Mouse (Mus musculus) embryonic facial prominence, embryonic 14.5 days (tissue): ENCODE measurements at regions not wholly inside any gene's neighbourhood (a gene's known extent, or its start where the extent isn't known, plus 50 kb on each side); places are given as distances from the start of the nearest gene placed in this dataset.
"Not testable (repeated sequence)": the region's sequence is repeated elsewhere in the genome, so short reads cannot be mapped to it uniquely, and the experiment has no call there.

Experiments
- ATAC-seq: fragments of 200-750 bp; cut with Nextera tagmentation; 2 replicates; pipeline ENCODE4 v1.8.0; 2017; ENCODE audit warnings: low read depth, moderate number of reproducible peaks, moderate TSS enrichment
- DNase-seq: peaks from one replicate; pipeline ENCODE4 v3.0.0-alpha.2; 2015; ENCODE audit warnings: low spot score
- H3K27ac ChIP-seq: fragments of 300-500 bp; sonication (generic); replicated peaks from 2 replicates; pipeline ENCODE4 v1.5.1; 2014; ENCODE audit warnings: low read depth, mild to moderate bottlenecking, low read length, moderate library complexity
- H3K27me3 ChIP-seq: fragments of 300-500 bp; sonication (generic); replicated peaks from 2 replicates; pipeline ENCODE4 v1.6.1; 2014; ENCODE audit warnings: low read length; ENCODE audit not compliant: control insufficient read depth, insufficient read depth
- H3K36me3 ChIP-seq: fragments of 300-500 bp; sonication (generic); 2 replicates; pipeline ENCODE4 v1.6.1; 2014; ENCODE audit warnings: low read length, mixed read lengths; ENCODE audit not compliant: control insufficient read depth, insufficient read depth
- H3K4me1 ChIP-seq: fragments of 300-500 bp; sonication (generic); 2 replicates; pipeline ENCODE4 v1.6.1; 2014; ENCODE audit warnings: antibody characterized with exemption, low read length; ENCODE audit not compliant: control insufficient read depth, insufficient read depth
- H3K4me2 ChIP-seq: fragments of 300-500 bp; sonication (generic); 2 replicates; pipeline ENCODE4 v1.6.1; 2014; ENCODE audit warnings: low read depth, mild to moderate bottlenecking, low read length, moderate library complexity, mixed read lengths
- H3K4me3 ChIP-seq: fragments of 300-500 bp; sonication (generic); 2 replicates; pipeline ENCODE4 v1.5.1; 2014; ENCODE audit warnings: low read depth, mild to moderate bottlenecking, low read length
- H3K9ac ChIP-seq: fragments of 300-500 bp; sonication (generic); 2 replicates; pipeline ENCODE4 v1.6.1; 2014; ENCODE audit warnings: low read depth, mild to moderate bottlenecking, low read length, moderate library complexity, mixed read lengths
- H3K9me3 ChIP-seq: fragments of 300-500 bp; sonication (generic); 2 replicates; pipeline ENCODE4 v1.6.1; 2016; ENCODE audit warnings: low read length; ENCODE audit not compliant: control insufficient read depth
- WGBS: fragments of 180-500 bp; shearing (Covaris S2); extraction: QIAGEN DNeasy Blood & Tissue Kit; methylation state at CpG from one replicate; pipeline ENCODE4 v1.1.7; 2014; 5-methylcytosine and 5-hydroxymethylcytosine counted together

GRCm38 (mm10) chr10:14977268-14978000, 259.4 kb upstream of the Gje1 start:
- DNase-seq: peak; percentile 15
- Histone ChIP-seq H3K4me2 (no peak overlapping the region), H3K4me1 (no peaks in the 10 kb centered on the region), H3K36me3 (no peaks in the 10 kb centered on the region), H3K4me3 (no peak overlapping the region), H3K27me3 (no peaks in the 10 kb centered on the region), H3K9me3 (no peaks in the 10 kb centered on the region), H3K9ac (no peak overlapping the region), H3K27ac (0 out of 2 replicates have a peak overlapping the region, but pooled peaks have one; percentile 11)
- 16% methylated on average over 2 of the region's 2 CpGs for WGBS
- ATAC-seq: peak; percentile 48; the same call in 1 of the 2 replicates

- DNase-seq: no peak
- Histone ChIP-seq H3K27me3 (no peaks in the 10 kb centered on the region), H3K4me3 (no peak overlapping the region), H3K36me3 (no peaks in the 10 kb centered on the region), H3K4me1 (no peaks in the 10 kb centered on the region), H3K27ac (no peak overlapping the region), H3K9me3 (no peaks in the 10 kb centered on the region), H3K9ac (no peak overlapping the region), H3K4me2 (no peak overlapping the region)
- ATAC-seq: no peak
Observed at GRCm38 (mm10) chr10:14969726-14970125, 251.7 kb upstream of the Gje1 start.

GRCm38 (mm10) chr10:14967645-14968044, 249.6 kb upstream of the Gje1 start:
- WGBS: 50% methylated on average over 1 of the region's 1 CpGs

GRCm38 (mm10) chr10:14966771-14967170, 248.8 kb upstream of the Gje1 start:
- not testable (repeated sequence) for H3K4me1 ChIP-seq, H3K27ac ChIP-seq, ATAC-seq, H3K4me3 ChIP-seq, H3K4me2 ChIP-seq, H3K27me3 ChIP-seq, H3K36me3 ChIP-seq, DNase-seq, H3K9me3 ChIP-seq, H3K9ac ChIP-seq
- WGBS: 69% methylated on average over 3 of the region's 3 CpGs

More at GRCm38 (mm10) chr10:14967645-14968044, 249.6 kb upstream of the Gje1 start:
- no peak for DNase-seq
- no peak overlapping the region for H3K4me3 ChIP-seq
- no peak for ATAC-seq
- no peaks in the 10 kb centered on the region for H3K4me1 ChIP-seq
- no peaks in the 10 kb centered on the region for H3K36me3 ChIP-seq
- no peaks in the 10 kb centered on the region for H3K9me3 ChIP-seq
- no peak overlapping the region for H3K4me2 ChIP-seq
- no peak overlapping the region for H3K27ac ChIP-seq
- H3K27me3 ChIP-seq: no peaks in the 10 kb centered on the region
- H3K9ac ChIP-seq: no peak overlapping the region

GRCm38 (mm10) chr10:14952899-14953478, 235.0 kb upstream of the Gje1 start:
- WGBS: 25% methylated on average over 1 of the region's 1 CpGs
- Histone ChIP-seq H3K27ac (no peak overlapping the region), H3K4me2 (no peak overlapping the region), H3K9ac (no peak overlapping the region), H3K36me3 (no peaks in the 10 kb centered on the region), H3K27me3 (no peaks in the 10 kb centered on the region), H3K4me1 (no peaks in the 10 kb centered on the region), H3K9me3 (no peaks in the 10 kb centered on the region), H3K4me3 (no peak overlapping the region)
- DNase-seq (peak; percentile 9), ATAC-seq (peak; percentile 86)

GRCm38 (mm10) chr10:14941875-14942274, 223.9 kb upstream of the Gje1 start:
- DNase-seq (peak; percentile 35), ATAC-seq (peak; percentile 53; the same call in 1 of the 2 replicates)
- Histone ChIP-seq H3K27ac (no peak overlapping the region), H3K9me3 (no peaks in the 10 kb centered on the region), H3K4me2 (no peak overlapping the region), H3K36me3 (no peaks in the 10 kb centered on the region), H3K4me1 (no peaks in the 10 kb centered on the region), H3K9ac (no peak overlapping the region), H3K27me3 (no peaks in the 10 kb centered on the region), H3K4me3 (no peak overlapping the region)
- WGBS: 56% methylated on average over 2 of the region's 2 CpGs
